Mouse (Mus musculus) ES-Bruce4 (cell line): ENCODE measurements around the gene Eif1ad.

Experiments
- CTCF ChIP-seq: IDR thresholded peaks from one replicate; pipeline ENCODE4 v1.8.1; 2011; ENCODE audit warnings: low read depth, low read length
- EP300 ChIP-seq: IDR thresholded peaks from 2 replicates; pipeline ENCODE4 v1.6.1; 2011; ENCODE audit warnings: low read depth, low read length; ENCODE audit not compliant: insufficient read depth
- POLR2A ChIP-seq: IDR thresholded peaks from one replicate; pipeline ENCODE4 v1.8.1; 2011; ENCODE audit warnings: low read length; ENCODE audit not compliant: insufficient read depth

- TF ChIP-seq POLR2A (no peak), CTCF (no peak), EP300 (no peak)
Measured at GRCm38 (mm10) chr19:5334741-5335140, 31.8 kb upstream of the Eif1ad start.
